Mouse (Mus musculus) liver, embryonic 14.5 days (tissue): ENCODE data around the gene Scnn1a. TPM values are rescaled to one million over a fixed set of nuclear protein-coding genes. Genes with fewer than 3 reads are reported as not detected.

ENCODE experiments used
- ATAC-seq: fragments of 200-750 bp; cut with Nextera tagmentation; 2 replicates; pipeline ENCODE4 v1.8.0; 2017; ENCODE audit warnings: moderate number of reproducible peaks, mild to moderate bottlenecking, moderate library complexity; ENCODE audit not compliant: insufficient read depth
- DNase-seq, 3 experiments: peaks; one replicate each; pipeline ENCODE4 v3.0.0-alpha.2; 2012 to 2013; ENCODE audit warnings: low read depth in 3 of 3, low spot score in 3 of 3
- H3K27ac ChIP-seq: fragments of 300-500 bp; sonication (generic); 2 replicates; pipeline ENCODE4 v1.5.1; 2014; ENCODE audit warnings: moderate library complexity, mild to moderate bottlenecking, control low read depth, inconsistent platforms
- H3K27me3 ChIP-seq: fragments of 300-500 bp; sonication (generic); 2 replicates; pipeline ENCODE4 v1.6.1; 2014; ENCODE audit warnings: mild to moderate bottlenecking, low read length, moderate library complexity; ENCODE audit not compliant: control insufficient read depth, insufficient read depth
- H3K36me3 ChIP-seq: fragments of 300-500 bp; sonication (generic); replicated peaks from 2 replicates; pipeline ENCODE4 v1.6.1; 2014; ENCODE audit warnings: low read depth; ENCODE audit not compliant: control insufficient read depth, insufficient read depth
- H3K4me1 ChIP-seq, 2 experiments: fragments of 200-500 bp in 1 of 2; fragments of 300-500 bp in 1 of 2; sonication (generic) in 1 of 2; replicated peaks; 2 replicates each; pipeline ENCODE4 v1.6.1; 2012 to 2014; ENCODE audit warnings: antibody characterized with exemption in 1 of 2, inconsistent platforms in 1 of 2, low read length in 1 of 2; ENCODE audit not compliant: control insufficient read depth in 2 of 2, insufficient read depth in 2 of 2
- H3K4me2 ChIP-seq: fragments of 300-500 bp; sonication (generic); 2 replicates; pipeline ENCODE4 v1.6.1; 2014; ENCODE audit warnings: low read depth, mild to moderate bottlenecking, control low read depth, moderate library complexity
- H3K4me3 ChIP-seq, 2 experiments: fragments of 200-500 bp in 1 of 2; fragments of 300-500 bp in 1 of 2; sonication (generic) in 1 of 2; 2 replicates each; pipeline ENCODE4 v1.5.1; 2012 to 2014; ENCODE audit warnings: low read depth in 2 of 2, low read length in 2 of 2, mild to moderate bottlenecking in 2 of 2, control low read depth in 1 of 2, inconsistent platforms in 1 of 2, moderate library complexity in 1 of 2; ENCODE audit not compliant: insufficient read depth in 1 of 2
- H3K9ac ChIP-seq: fragments of 300-500 bp; sonication (generic); replicated peaks from 2 replicates; pipeline ENCODE4 v1.6.1; 2014; ENCODE audit warnings: mild to moderate bottlenecking, control low read depth, moderate library complexity
- H3K9me3 ChIP-seq: fragments of 300-500 bp; sonication (generic); 2 replicates; pipeline ENCODE4 v1.6.1; 2016; ENCODE audit warnings: low read length, mixed read lengths; ENCODE audit not compliant: control insufficient read depth
- CTCF ChIP-seq: IDR thresholded peaks from 2 replicates; pipeline ENCODE4 v1.5.1; 2016; ENCODE audit warnings: antibody characterized with exemption, low read depth, control low read depth
- EP300 ChIP-seq: IDR thresholded peaks from 2 replicates; pipeline ENCODE4 v1.6.1; 2016; ENCODE audit warnings: antibody characterized with exemption, low read depth
- WGBS: fragments of 180-500 bp; shearing (Covaris S2); extraction: QIAGEN DNeasy Blood & Tissue Kit; methylation state at CpG from one replicate; pipeline ENCODE4 v1.1.7; 2014; ENCODE audit not compliant: insufficient replicate concordance; 5-methylcytosine and 5-hydroxymethylcytosine counted together
- polyA plus RNA-seq, 2 experiments: library from polyadenylated mRNA; depleted of rRNA in 1 of 2; stranded (reverse) in 1 of 2; unstranded in 1 of 2; fragments of >200 nt; fragmentation: Nextera tagmentation in 1 of 2; extraction: Ambion mirVana in 1 of 2; gene quantifications; 2 replicates each; pipeline versions ENCODE4 v1.2.1 to v1.2.3; 2012 to 2014

Scnn1a gene
- polyA plus RNA-seq, 2 experiments = 0.36 to 0.40 TPM

DNA sequence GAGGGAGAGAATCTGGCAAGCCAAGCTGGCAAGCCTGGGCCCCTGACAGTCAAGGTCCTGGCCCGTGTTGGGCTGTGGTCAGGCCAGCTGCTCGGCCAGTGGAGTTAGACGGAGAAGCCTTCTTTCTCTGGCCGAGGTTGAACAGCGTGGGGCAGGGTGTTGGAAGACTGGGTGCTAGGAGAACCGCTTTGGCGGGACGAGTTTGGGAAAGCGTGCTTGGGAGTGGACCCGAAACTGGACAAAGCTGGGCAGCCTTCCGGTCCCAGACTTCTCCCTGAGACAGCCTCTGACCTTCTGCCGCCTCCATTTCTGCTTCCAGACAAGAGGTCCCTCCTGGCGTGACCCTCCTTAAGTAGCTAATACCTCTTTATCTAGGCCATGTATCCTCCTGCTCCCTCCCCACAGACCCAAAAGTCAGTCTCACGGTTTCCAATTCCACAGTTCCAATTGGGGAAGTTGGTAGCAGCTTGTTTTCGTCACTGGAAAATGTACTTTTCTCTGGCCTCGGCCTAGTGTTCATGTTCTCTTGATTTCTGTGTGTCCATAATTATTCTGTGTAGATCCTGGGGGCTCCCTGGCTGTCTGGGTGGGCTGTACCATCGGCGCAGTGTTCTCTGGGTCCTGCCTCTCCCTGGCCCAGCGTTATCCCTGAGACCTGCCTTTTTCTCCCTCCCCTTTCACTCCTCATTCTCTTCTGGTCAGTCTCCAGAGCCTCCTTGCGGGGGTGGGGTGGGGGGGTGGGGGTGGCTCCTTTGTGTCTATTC, 30.0 kb downstream of the Scnn1a start:
- ATAC-seq = no peak
- Histone ChIP-seq H3K9ac (peak overlapping the region; percentile 25), H3K9me3 (no peaks in the 10 kb centered on the region), H3K4me3 (peak overlapping the region; percentile 61 to 67), H3K36me3 (no peaks in the 10 kb centered on the region), H3K27ac (no peak overlapping the region), H3K27me3 (no peaks in the 10 kb centered on the region), H3K4me2 (peak overlapping the region; percentile 61), H3K4me1 (peaks cover 0 to 40% of the 10 kb centered on the region in 2 experiments; a peak in 3 of 4 replicates)
- WGBS = 6% methylated on average over 20 of the region's 20 CpGs
- no peak for TF ChIP-seq CTCF
- no peak for TF ChIP-seq EP300
- DNase-seq = no peak

GRCm38 (mm10) chr6:125350995-125351324, 30.5 kb downstream of the Scnn1a start:
- no peaks in the 10 kb centered on the region for H3K27me3 ChIP-seq
- 48% methylated on average over 2 of the region's 2 CpGs for WGBS
- TF ChIP-seq CTCF (no peak), EP300 (no peak)
- H3K27ac ChIP-seq = no peak overlapping the region
- ATAC-seq = no peak
- no peak for DNase-seq
- no peaks in the 10 kb centered on the region for H3K36me3 ChIP-seq
- H3K4me3 ChIP-seq = peak overlapping the region; percentile 28 to 61; a peak in 3 of 4 replicates
- H3K4me1 ChIP-seq = peaks cover 0 to 42% of the 10 kb centered on the region in 2 experiments; a peak in 3 of 4 replicates
- H3K9me3 ChIP-seq = no peaks in the 10 kb centered on the region
- no peak overlapping the region for H3K9ac ChIP-seq
- peak overlapping the region; percentile 61 for H3K4me2 ChIP-seq

- no peaks in the 10 kb centered on the region for H3K9me3 ChIP-seq
- H3K27me3 ChIP-seq = no peaks in the 10 kb centered on the region
- no peak for TF ChIP-seq EP300
- TF ChIP-seq CTCF = no peak
- H3K27ac ChIP-seq = no peak overlapping the region
- DNase-seq (no peak), ATAC-seq (no peak)
- peak overlapping the region in 1 of 2 experiments; percentile 61; a peak in 1 of 4 replicates for H3K4me3 ChIP-seq
- H3K4me2 ChIP-seq = peak overlapping the region; percentile 61
- no peak overlapping the region for H3K9ac ChIP-seq
- 26% methylated on average over 8 of the region's 8 CpGs for WGBS
- H3K36me3 ChIP-seq = no peaks in the 10 kb centered on the region
- peaks cover 0 to 42% of the 10 kb centered on the region in 2 experiments; a peak in 3 of 4 replicates for H3K4me1 ChIP-seq
Measured at GRCm38 (mm10) chr6:125351368-125352045, 31.0 kb downstream of the Scnn1a start.

- H3K9ac ChIP-seq = no peak overlapping the region
- H3K36me3 ChIP-seq = no peaks in the 10 kb centered on the region
- H3K4me1 ChIP-seq = peaks cover 0 to 42% of the 10 kb centered on the region in 2 experiments; a peak in 3 of 4 replicates
- 34% methylated on average over 5 of the region's 5 CpGs for WGBS
- no peak overlapping the region for H3K27ac ChIP-seq
- no peaks in the 10 kb centered on the region for H3K27me3 ChIP-seq
- H3K4me2 ChIP-seq = peak overlapping the region; percentile 11
- H3K4me3 ChIP-seq = no peak overlapping the region
- TF ChIP-seq CTCF (no peak), EP300 (no peak)
- no peaks in the 10 kb centered on the region for H3K9me3 ChIP-seq
- DNase-seq = no peak
- ATAC-seq = no peak
Measured at GRCm38 (mm10) chr6:125352046-125352384, 31.6 kb downstream of the Scnn1a start.

- Histone ChIP-seq H3K36me3 (no peaks in the 10 kb centered on the region), H3K27ac (no peak overlapping the region), H3K4me1 (peaks cover 0 to 42% of the 10 kb centered on the region in 2 experiments; a peak in 3 of 4 replicates), H3K4me3 (no peak overlapping the region), H3K27me3 (no peaks in the 10 kb centered on the region), H3K9me3 (no peaks in the 10 kb centered on the region), H3K4me2 (no peak overlapping the region; the same call in 1 of the 2 replicates), H3K9ac (no peak overlapping the region)
- TF ChIP-seq CTCF = no peak
- no peak for TF ChIP-seq EP300
- 25% methylated on average over 4 of the region's 4 CpGs for WGBS
- no peak for DNase-seq
- no peak for ATAC-seq
Measured at GRCm38 (mm10) chr6:125352811-125353210, 32.4 kb downstream of the Scnn1a start.
